Mouse (Mus musculus) kidney, postnatal 10 days (tissue): ENCODE data around the gene Gm14226.
"Not testable (repeated sequence)": the region's sequence is repeated elsewhere in the genome, so short reads cannot be mapped to it uniquely, and the experiment has no call there.

Experiments
- DNase-seq: peaks from one replicate; pipeline ENCODE4 v3.0.0; 2021; ENCODE audit warnings: mixed read lengths

The Gm14226 gene

DNA sequence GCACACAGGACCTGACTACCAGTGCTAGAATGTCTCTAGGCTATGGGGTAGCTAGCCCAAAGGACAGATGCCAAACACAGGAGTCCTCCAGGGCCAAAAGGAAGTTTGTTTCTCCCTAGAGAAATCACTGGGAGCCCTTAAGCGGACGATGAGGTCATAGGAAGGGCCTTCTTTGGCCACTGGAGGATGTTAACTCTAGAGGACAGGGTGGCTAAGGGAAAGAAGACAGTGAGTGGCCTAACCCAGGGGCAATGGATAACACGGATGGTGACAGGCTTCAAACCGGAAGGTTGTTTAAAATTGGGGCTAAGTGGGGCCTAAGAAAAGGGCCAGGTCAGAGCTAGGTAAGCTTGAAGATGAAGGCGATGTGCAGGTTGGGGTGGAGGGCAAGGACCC, 32.0 kb downstream of the Gm14226 start:
- no peak for DNase-seq

DNA sequence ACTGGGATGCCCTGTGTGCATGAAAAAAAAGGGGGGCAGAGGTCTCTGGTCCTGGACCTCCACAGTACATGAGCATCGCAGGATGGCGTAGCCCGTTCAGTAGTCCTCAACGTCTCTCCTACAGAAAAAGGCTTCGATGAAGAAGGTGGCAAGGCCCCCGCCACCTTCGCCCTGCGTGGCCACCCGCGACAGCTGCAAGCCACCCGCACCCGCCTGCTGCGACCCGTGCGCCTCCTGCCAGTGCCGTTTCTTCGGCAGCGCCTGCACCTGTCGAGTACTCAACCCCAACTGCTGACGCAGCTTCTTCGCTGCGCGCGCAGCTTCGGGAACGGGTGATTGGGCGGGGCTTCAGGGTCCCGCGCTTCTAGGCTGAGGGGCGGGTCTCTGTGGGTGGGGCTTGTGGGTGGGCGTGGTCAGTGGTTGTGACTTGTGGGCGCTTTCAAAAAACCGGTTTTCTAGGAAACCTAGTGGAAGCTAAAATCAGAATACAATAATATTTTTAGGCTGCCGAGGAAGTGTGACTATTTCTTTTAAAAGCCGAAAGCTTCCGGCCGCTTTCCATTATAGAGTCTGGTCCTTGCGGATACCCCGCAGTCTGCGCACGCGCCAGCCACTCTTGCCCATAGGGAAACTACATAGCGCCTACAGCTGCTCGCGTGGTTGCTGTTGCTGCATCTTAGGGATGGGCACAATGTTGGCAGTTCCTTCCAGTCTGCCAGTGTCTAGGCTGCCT, 32.6 kb downstream of the Gm14226 start:
- peak; percentile 97 for DNase-seq

DNA sequence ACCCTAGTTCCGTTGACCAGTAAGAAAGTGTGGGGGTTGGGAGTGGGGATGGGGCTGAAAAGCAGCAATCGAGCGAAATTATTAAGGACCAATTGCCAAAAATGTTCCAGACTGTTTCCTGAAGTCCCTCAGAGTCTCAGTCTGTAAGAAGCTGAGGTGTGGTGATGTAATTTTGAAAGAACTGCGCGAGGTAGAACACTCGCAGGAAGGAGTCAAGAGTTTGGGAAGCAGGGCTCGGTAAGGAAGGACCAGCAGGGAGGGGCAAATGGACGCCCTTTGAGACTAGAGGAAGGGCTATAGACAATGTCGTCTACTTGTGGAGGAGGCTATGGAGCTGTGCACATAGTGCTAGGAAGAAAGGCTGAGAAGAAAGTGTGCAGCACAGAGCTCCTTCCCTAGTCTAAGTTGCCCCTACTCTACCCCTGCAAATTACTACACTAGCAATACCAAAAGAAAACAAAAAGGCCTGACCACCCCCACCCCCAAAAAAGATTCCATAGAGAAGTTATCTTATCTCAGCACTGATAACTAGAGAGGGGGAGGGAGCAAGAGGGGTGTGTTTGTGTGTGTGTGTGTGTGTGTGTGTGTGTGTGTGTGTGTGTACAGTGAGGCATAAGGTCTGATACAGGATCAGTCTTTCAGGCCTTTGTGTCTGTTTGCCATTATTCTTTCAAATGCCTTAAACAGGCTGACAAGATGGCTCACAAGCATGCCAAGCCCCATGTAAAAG, 33.7 kb downstream of the Gm14226 start:
- DNase-seq = no peak

DNA sequence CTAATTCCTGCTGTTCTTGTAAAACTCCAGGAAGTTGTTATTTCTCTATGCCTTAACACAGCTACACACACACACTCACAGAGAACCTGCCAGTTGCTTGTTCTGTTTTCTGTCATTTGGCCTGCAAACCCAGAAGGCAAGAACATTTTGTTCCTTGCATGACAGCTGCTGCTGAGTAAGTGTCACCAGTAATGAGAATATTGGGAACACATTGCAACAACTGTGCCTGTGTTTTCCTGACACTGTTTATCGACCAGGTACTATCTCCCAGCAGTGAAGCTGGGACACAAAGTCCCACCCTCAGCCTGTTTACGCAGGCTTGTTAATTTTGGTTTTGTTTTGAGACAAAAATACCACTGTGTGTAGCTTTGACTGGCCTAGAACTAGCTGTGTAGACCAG, 34.6 kb downstream of the Gm14226 start:
- DNase-seq = no peak

DNA sequence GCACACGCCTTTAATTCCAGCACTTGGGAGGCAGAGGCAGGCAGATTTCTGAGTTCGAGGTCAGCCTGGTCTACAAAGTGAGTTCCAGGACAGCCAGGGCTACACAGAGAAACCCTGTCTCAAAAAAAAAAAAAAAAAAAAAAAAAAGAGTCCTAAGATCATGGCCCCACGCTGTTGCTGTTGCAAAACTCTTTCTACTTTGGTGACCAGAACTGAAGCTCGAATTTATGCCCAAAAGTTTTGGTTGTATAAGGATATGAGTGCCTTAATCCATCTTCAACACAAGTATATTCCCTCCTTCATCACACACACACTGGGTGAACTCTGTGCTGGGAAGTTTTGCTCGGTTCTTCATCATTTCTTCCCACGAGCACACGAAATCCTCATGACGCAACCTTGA, 35.4 kb downstream of the Gm14226 start:
- DNase-seq = not testable (repeated sequence)

DNA sequence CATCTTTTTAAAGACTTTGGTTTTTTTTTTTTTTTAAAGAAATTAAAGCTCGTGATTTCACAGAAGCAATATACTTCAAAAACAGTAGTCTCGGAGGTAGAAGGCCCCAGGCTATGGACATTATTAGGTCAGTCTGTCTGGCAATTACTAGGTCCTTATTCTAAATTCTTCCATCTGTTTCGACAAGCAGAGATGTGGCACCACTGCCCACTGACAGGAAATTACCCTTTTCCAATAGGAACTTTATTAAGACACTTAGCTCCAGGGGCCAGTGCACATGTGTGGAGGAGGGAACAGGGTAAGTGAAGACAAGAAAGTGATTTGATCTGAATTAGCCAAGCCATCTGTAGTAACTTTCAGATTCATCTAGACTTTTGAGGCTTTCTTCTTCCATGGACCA, 36.6 kb downstream of the Gm14226 start:
- DNase-seq = no peak

DNA sequence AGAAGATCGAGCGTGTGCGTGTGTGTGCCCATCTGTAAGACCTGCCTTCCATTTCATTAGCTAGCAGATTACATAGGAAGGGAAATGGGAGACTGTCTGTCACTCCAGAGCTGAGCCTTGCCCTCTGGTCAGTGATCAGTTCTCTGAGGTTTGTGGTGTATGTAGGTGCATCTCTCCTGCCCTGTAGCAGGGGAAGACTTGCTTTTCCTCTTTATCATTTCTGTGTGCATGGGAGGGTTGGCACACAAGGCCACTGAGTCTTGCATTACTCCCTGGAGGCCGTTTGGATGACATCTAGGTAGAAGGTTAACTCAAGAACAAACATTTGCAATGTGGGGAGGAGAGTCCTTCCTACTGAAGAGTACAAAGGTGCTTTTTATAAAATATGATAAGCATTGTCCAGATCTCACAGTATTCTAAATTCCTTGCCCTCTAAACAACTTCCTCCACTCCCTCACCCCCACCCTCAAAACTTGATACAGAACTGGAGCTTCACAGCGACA, 38.1 kb downstream of the Gm14226 start:
- no peak for DNase-seq

DNA sequence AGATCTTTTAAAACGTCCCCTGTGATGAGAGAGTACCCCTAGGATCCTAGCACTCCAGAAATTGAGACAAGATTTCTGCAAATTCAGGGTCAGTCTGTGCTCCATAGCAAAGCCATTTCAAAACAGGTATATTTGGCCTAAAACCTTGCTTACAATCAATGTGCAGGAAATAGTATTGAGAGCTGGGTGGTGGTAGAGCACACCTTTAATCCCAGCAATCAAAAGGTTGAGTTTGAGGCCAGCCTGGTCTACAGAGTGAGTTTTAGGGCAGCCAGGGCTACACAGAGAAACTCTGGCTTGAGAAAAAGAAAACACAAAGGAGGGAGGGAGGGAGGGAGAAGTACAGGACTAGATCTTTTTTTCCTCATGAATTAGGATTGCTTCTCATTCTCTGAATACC, 39.3 kb downstream of the Gm14226 start:
- no peak for DNase-seq

DNA sequence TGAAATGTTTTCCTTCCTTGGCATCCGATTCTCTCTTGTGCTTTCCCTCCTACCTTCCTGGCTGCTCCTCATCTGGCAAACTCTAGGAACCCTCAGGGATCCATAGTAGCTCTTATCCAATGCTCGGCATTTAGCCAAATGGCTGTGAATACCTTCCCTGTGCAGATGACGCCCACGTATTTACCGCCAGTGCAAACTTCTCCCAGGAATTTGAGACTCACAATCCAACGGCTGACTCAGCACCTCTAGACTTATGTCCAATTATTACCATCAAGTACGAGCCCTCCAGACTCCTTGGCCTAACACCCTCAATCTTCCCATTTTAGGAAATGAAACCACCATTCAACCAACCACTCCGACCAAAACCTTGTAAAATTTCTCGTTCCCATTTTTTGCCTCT, 53.0 kb downstream of the Gm14226 start:
- no peak for DNase-seq

DNA sequence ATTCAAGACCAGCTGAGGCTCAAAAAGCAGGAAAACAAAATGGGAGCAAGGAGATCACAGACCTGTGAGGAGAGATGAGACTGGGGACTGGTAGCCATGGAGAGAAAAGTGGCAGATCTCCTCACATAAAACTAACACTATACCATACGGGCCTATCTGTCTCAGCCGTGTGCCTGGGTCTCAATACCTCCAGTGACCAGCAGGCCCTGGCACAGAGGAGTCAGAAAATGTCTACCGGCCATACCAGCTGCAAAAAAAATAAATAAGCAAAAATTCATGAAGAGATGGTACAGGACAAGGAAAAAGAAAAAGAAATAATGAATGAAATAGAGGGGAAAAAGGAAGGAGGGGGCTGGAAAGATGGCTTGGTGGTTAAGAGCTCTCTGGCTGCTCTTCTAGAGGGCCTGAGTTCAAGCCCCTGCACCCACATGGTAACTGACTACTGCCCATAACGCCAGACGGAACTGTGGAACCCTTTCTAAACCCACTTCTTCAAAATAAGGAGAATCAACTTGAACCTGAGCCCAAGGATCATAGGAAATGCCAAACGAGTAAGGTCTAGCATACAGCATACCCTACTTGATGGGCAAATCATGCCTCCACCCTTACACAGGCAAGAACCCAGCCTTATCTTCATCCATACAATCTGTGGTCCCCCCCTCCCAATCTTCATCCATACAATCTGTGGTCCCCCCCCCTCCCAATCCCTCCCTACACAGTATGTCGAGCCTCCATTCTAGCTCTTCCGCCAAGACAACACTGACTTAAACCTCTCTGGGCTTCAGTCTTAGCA, 54.5 kb downstream of the Gm14226 start:
- no peak for DNase-seq

DNA sequence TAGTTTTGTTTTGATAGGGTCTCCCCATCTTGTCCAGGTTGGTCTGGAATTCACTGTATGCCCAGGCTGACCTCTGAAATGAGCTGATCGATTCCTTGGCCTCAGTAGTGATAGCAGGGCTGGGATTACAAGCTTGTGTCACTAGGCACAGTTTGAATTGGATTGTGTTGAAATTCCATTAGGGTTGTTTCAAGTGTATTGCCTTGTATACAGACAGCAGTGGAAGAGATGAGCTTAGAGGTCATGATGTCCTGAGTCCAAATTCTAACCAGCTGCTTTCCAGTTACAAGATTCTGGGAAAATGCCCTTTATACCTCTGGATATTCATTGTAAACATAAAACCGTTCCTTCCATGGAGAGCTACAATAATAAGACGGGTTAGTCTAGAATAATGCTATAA, 55.3 kb downstream of the Gm14226 start:
- no peak for DNase-seq

DNA sequence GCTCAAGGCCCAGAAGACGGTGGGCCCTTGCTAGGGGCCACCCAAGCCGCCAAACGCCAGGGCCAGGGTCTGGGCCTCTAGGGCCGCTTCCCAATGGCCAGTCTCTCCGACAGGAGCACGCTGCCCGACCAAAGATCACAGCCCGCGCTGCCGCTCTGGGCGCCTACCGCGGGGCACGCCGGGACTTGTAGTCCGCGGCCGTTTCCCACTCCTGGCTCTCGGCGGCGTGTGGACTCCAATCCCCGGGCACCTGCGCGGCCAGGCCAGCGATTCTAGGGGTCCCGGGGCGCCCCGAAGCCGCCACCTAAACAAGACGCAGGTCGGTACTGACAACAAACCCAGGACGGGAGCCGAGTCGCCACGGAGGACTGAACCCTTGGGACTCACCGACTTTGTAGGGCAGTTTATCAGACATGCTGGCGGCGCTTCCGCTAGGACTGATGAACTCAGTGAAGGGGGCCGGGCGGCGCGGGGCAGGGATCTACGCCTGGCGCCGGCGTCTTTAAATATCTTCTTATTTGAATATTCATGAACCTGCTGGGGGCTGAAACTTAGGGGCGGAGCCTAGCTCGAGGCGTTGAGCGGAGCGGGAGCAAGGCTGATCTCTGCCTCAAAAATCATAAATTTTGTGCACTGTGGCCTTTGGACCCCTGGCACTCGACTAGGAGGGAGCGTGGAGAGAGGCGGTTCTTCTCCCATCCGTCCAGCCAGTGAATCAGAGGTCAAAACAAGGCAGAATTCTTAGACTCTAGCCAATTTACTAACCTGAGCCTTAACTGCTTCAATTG, 56.1 kb downstream of the Gm14226 start, which contains the start of gene Ahcy:
TSS of gene Ahcy (minus strand) at position 520 of the 788 bp plus-strand sequence.
- DNase-seq = peak; percentile 94

DNA sequence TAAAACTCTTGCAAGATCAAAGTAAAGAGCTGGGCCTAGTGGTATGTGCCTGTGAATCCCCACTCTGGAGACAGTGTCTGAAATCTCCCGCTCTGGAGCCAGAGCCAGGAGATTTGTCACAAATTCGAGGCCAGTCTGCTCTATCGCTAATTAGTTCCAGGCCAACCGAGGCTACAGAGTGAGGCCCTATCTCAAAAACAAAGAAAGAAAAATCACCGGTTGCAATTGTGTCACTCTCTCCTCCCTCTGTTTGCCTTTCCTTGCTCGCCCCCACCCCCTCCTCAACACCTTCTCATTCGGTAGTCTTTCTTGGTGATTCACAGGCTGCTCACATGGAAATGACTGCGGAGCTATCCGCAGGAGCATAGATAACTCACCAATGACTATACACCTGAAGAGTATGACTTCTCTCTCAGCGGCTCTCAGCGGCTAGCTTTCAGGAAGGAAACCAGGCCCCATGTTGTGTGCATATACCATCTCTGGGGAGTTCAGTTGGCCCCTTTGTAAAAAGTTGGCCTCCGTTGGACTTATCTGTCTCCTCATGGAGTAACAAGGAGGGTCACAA, 56.8 kb downstream of the Gm14226 start:
- DNase-seq = no peak

DNA sequence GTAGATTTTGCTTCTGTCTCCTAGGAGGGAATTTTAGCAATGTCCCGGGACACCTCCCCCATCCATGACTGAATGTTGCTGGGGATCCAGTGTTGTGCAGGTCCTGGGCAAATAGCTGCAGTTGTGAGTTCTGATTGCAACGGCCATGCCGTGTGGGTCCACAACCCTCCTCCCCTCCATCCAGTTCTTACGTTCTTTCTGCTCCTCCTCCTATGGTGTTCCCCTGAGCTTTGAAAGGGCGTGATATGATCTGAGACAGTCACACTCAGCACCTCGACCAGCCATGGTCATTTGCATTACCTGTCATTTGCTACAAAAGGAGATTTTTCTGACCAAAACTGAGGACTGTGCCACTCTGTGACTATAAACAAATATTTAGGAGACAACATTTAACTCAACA, 57.6 kb downstream of the Gm14226 start:
- DNase-seq = no peak
